Mouse (Mus musculus): ENCODE results near the gene Arhgap5. TPM values are rescaled to one million over a fixed set of nuclear protein-coding genes. Genes with fewer than 3 reads are reported as not detected.

The Arhgap5 gene
- total RNA-seq, 1 experiment = 65.5 TPM

DNA sequence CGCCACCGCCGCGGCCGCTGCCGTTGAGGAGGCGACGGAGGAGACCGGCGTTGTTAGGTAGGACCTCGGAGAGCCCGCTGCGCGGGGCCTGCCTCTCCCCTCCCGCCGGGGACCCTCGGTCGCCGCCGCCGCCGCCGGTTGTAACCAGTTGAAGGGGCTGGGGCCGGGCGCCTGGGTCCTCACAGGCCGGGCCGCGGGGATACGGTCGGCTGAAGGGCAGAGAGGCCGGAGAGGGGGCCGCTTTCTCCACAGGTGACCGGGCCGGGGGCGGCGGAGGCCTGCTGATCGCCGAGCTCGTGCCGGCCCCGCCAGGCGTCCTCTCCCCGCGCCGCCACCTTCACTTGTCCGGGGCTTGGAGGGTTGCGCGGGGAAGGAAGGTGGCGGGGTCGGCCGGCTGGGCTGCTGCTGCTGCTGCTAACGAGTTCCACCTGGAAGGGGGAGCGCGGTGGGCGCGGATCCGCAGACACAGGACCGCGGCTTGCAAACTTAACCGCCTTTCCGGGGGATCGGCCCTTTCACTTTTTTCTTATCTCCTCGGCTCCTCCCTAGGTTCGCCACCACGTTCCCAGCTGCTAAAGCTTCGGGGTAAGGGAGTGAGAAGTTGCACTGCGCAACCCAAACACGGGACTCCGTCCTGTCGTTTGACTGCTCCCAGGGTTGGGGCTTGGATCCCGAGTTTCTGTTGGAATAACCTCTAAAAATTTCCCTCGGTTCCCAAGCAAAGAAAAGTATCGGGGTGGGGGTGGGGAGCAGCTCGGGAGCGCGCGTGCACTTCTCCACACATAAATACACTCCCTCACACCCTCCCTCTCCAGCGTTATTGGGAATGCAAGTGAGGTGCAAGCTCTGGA, 784 bp downstream of the Arhgap5 start:
- Histone ChIP-seq H3K9me3 (ENCODE audit: control insufficient read depth, insufficient read depth, low read depth, low read length) (no peaks in the 10 kb centered on the region), H3K4me1 (ENCODE audit: control insufficient read depth in 2 of 2, insufficient read depth in 2 of 2, low read length in 2 of 2, poor library complexity in 1 of 2) (peaks cover 0 to 3% of the 10 kb centered on the region in 2 experiments; a peak in 1 of 4 replicates), H3K9ac (ENCODE audit: insufficient read depth, low read depth, low read length, poor library complexity, severe bottlenecking) (peak overlapping the region; percentile 96), H3K27ac (ENCODE audit: insufficient read depth, low read depth, low read length, poor library complexity, severe bottlenecking) (peak overlapping the region; percentile 99), H3K36me3 (ENCODE audit: control insufficient read depth, insufficient read depth, low read length, poor library complexity, severe bottlenecking) (no peaks in the 10 kb centered on the region; the same call in 1 of the 2 replicates), H3K4me3 (ENCODE audit: insufficient read depth in 1 of 2, low read depth in 1 of 2, low read length in 2 of 2, poor library complexity in 1 of 2, severe bottlenecking in 1 of 2) (peak overlapping the region; percentile 70 to 97)
- TF ChIP-seq HCFC1 (IDR thresholded peaks at IDR 0.05; ENCODE audit: borderline replicate concordance, insufficient read depth, low read length) (no peak), CHD2 (IDR thresholded peaks at IDR 0.05; ENCODE audit: low read depth, low read length) (no peak), MAFK (IDR thresholded peaks at IDR 0.05; ENCODE audit: insufficient read depth, low read depth, low read length) (no peak), ZC3H11A (IDR thresholded peaks at IDR 0.05; ENCODE audit: borderline replicate concordance, low read depth, low read length) (no peak), ZNF384 (IDR thresholded peaks at IDR 0.05; ENCODE audit: low read depth, low read length) (no peak)
- in situ Hi-C loops (cut with MboI; ENCODE audit: low sequenced_read_pairs in 2 of 2, unreplicated experiment in 2 of 2) = no loop called here
- DNase-seq (ENCODE audit: low read depth, low spot score) = peak; percentile 22

DNA sequence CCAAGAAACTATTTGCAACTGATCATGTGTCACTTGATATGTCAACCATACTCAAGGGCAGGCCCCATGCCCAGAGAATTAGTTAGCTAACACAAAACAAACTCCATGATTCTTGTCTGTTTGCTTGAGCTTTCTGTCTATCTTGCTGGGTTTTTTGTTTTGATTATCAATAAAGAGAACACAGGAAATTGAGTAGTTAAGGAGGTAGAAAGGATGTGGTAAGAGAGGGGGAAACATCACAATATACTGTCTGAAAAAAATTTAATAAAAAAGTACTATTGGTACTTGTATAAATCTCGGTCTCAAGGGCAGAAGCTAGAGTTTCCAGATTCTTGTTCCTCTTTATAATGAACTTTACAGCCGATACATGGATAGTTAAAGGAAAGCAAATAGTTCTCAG, 20.9 kb downstream of the Arhgap5 start:
- Histone ChIP-seq H3K9ac (ENCODE audit: insufficient read depth, low read depth, low read length, poor library complexity, severe bottlenecking) (no peak overlapping the region), H3K9me3 (ENCODE audit: control insufficient read depth, insufficient read depth, low read depth, low read length) (no peaks in the 10 kb centered on the region), H3K36me3 (ENCODE audit: control insufficient read depth, insufficient read depth, low read length, poor library complexity, severe bottlenecking) (no peaks in the 10 kb centered on the region), H3K27ac (ENCODE audit: insufficient read depth, low read depth, low read length, poor library complexity, severe bottlenecking) (no peak overlapping the region), H3K4me3 (ENCODE audit: insufficient read depth in 1 of 2, low read depth in 1 of 2, low read length in 2 of 2, poor library complexity in 1 of 2, severe bottlenecking in 1 of 2) (no peak overlapping the region), H3K4me1 (ENCODE audit: control insufficient read depth in 2 of 2, insufficient read depth in 2 of 2, low read length in 2 of 2, poor library complexity in 1 of 2) (no peaks in the 10 kb centered on the region)
- TF ChIP-seq ZC3H11A (IDR thresholded peaks at IDR 0.05; ENCODE audit: borderline replicate concordance, low read depth, low read length) (no peak), MAFK (IDR thresholded peaks at IDR 0.05; ENCODE audit: insufficient read depth, low read depth, low read length) (no peak)
- DNase-seq (ENCODE audit: low read depth, low spot score) = no peak
- in situ Hi-C loops (cut with MboI; ENCODE audit: low sequenced_read_pairs in 2 of 2, unreplicated experiment in 2 of 2) = no loop called here

DNA sequence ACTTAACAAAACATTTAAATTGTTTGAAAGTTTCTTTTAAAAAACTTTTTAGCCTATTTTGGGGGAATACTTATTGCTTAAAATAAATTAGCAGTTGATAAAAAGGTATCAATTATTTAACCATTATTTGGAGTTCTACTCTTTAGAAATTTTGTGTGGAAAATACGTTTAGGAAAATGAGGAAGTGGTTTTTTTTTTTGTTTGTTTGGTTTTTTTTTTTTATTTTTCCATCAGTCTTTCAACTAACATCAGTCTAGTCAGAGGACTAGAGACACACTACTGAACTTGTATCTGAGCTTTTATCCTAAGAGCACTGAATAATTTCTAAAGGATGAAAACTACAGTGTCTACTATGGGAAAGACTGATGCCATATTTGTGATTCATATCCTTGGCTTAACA, 21.7 kb downstream of the Arhgap5 start:
- H3K4me1 ChIP-seq (ENCODE audit: control insufficient read depth in 2 of 2, insufficient read depth in 2 of 2, low read length in 2 of 2, poor library complexity in 1 of 2) = no peaks in the 10 kb centered on the region
- DNase-seq (ENCODE audit: low read depth, low spot score) = no peak
- TF ChIP-seq MAFK (IDR thresholded peaks at IDR 0.05; ENCODE audit: insufficient read depth, low read depth, low read length) (no peak), ZNF384 (IDR thresholded peaks at IDR 0.05; ENCODE audit: low read depth, low read length) (no peak), ZC3H11A (IDR thresholded peaks at IDR 0.05; ENCODE audit: borderline replicate concordance, low read depth, low read length) (no peak), CHD2 (IDR thresholded peaks at IDR 0.05; ENCODE audit: low read depth, low read length) (no peak), HCFC1 (IDR thresholded peaks at IDR 0.05; ENCODE audit: borderline replicate concordance, insufficient read depth, low read length) (no peak)
- no peaks in the 10 kb centered on the region for H3K36me3 ChIP-seq (ENCODE audit: control insufficient read depth, insufficient read depth, low read length, poor library complexity, severe bottlenecking)
- H3K4me3 ChIP-seq (ENCODE audit: insufficient read depth in 1 of 2, low read depth in 1 of 2, low read length in 2 of 2, poor library complexity in 1 of 2, severe bottlenecking in 1 of 2) = no peak overlapping the region
- in situ Hi-C loops (cut with MboI; ENCODE audit: low sequenced_read_pairs in 2 of 2, unreplicated experiment in 2 of 2) = no loop called here
- no peak overlapping the region for H3K9ac ChIP-seq (ENCODE audit: insufficient read depth, low read depth, low read length, poor library complexity, severe bottlenecking)
- H3K27ac ChIP-seq (ENCODE audit: insufficient read depth, low read depth, low read length, poor library complexity, severe bottlenecking) = no peak overlapping the region
- H3K9me3 ChIP-seq (ENCODE audit: control insufficient read depth, insufficient read depth, low read depth, low read length) = no peaks in the 10 kb centered on the region

DNA sequence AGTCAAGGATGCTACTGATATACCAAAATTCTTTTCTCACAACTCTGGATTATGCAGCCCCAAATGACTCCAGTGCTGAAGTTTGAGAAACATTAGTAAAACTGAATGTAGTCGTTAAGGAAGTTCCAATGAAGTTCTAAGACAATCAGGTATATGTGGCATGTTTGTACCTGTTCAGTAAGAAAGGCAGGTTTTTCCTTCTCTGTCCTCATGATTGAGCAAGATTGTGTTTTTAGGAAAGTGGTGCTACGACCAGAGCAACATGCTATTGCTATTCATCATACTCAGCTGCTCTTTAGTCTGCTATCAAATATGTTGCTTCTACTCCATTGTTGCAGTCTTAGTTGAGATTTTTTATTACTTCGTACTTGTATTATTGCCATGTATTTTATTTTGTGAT, 26.0 kb downstream of the Arhgap5 start:
- Histone ChIP-seq H3K4me3 (ENCODE audit: insufficient read depth in 1 of 2, low read depth in 1 of 2, low read length in 2 of 2, poor library complexity in 1 of 2, severe bottlenecking in 1 of 2) (no peak overlapping the region), H3K4me1 (ENCODE audit: control insufficient read depth in 2 of 2, insufficient read depth in 2 of 2, low read length in 2 of 2, poor library complexity in 1 of 2) (no peaks in the 10 kb centered on the region), H3K36me3 (ENCODE audit: control insufficient read depth, insufficient read depth, low read length, poor library complexity, severe bottlenecking) (no peaks in the 10 kb centered on the region), H3K9me3 (ENCODE audit: control insufficient read depth, insufficient read depth, low read depth, low read length) (no peaks in the 10 kb centered on the region), H3K9ac (ENCODE audit: insufficient read depth, low read depth, low read length, poor library complexity, severe bottlenecking) (no peak overlapping the region), H3K27ac (ENCODE audit: insufficient read depth, low read depth, low read length, poor library complexity, severe bottlenecking) (no peak overlapping the region)
- no peak for TF ChIP-seq CHD2 (IDR thresholded peaks at IDR 0.05; ENCODE audit: low read depth, low read length)
- no peak for TF ChIP-seq ZNF384 (IDR thresholded peaks at IDR 0.05; ENCODE audit: low read depth, low read length)
- no peak for TF ChIP-seq MAFK (IDR thresholded peaks at IDR 0.05; ENCODE audit: insufficient read depth, low read depth, low read length)
- no peak for TF ChIP-seq HCFC1 (IDR thresholded peaks at IDR 0.05; ENCODE audit: borderline replicate concordance, insufficient read depth, low read length)
- no peak for TF ChIP-seq ZC3H11A (IDR thresholded peaks at IDR 0.05; ENCODE audit: borderline replicate concordance, low read depth, low read length)
- in situ Hi-C loops (cut with MboI; ENCODE audit: low sequenced_read_pairs in 2 of 2, unreplicated experiment in 2 of 2) = no loop called here
- no peak for DNase-seq (ENCODE audit: low read depth, low spot score)

Data from ES-E14 (cell line).